Mouse (Mus musculus) layer of hippocampus, adult 18-20 months (tissue): Measurements from ENCODE around the gene Ism2. TPM values are rescaled to one million over a fixed set of nuclear protein-coding genes. Genes with fewer than 3 reads are reported as not detected.
"Not testable (repeated sequence)": the region's sequence is repeated elsewhere in the genome, so short reads cannot be mapped to it uniquely, and the experiment has no call there.

ENCODE experiments used
- DNase-seq, 2 experiments: peaks; one replicate each; pipeline ENCODE4 v3.0.0; 2022; ENCODE audit warnings: low spot score in 2 of 2
- long read RNA-seq: library from polyadenylated mRNA; stranded (forward); transcript quantifications from one replicate; pipeline ENCODE4 v2.0.0, GENCODE M21; 2021
- total RNA-seq, 2 experiments: library from RNA; stranded (reverse); gene quantifications; 2 replicates each; pipeline ENCODE4 v1.2.3; 2021

Gene Ism2
- total RNA-seq = under 1 TPM in 1 of 2 experiments, not detected in 1; 0.20 TPM
- long read RNA-seq = 0 reads

DNA sequence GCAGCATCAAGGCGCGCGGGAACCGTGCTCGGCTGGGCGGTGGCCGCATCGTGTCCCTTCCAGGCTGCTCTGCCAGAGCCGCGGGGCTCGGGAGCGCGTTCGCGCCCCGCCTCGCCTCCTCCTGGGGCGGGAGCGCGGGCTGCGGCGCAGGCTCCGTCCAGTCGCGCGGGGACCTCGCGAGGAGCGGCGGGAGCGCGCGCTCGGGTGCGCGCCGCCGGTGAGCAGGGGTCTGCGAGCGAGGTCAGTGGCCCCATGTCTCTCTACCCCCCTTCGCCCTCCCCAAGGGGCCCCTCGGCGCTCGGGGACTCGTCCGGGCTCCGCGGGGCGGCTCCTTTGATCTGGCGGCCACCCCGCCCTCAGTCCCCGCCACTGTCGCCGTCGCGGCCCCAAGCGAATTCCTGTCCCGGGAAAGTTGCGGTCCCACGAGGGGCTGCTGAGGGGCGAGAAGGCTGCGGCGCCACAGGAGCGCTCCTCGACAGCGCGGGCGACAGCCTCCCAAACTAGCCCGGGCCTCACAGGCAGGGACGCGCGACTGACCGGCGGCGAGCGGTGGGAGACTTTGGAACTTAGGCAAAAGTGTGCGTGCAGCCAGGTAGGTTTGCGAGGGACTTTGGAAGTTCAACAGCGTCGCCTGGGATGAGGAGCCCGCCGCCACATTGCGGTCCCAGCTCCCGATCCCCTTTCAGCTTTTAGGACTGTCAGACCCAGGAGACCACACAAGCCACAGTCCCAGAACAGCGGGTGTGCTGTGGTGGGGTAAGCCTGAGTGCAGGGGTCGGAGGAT lies at the start of gene Ism2:
Ism2 (minus strand) TSS at position 49 of the 784 bp plus-strand sequence.
- peak in 1 of 2 experiments; percentile 7 for DNase-seq

DNA sequence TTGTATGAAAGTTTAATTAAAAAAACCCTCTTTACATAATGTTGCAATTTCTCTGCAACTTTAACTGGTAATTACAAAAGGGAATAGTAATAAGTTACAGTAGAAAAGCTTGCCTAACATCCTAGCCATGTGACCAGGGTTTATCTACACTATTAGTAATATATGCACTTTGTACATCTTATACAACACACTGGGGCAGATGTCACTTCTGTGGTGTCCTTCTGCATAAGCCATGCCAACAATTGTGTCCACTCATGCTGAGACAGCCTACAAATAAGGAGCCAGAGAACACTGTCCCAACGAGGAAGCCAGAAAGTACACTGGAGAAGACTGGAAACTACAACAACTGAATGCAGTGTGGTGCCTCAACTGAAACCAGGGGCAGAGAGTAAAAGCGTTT lies 48.5 kb upstream of the Ism2 start:
- no peak for DNase-seq

DNA sequence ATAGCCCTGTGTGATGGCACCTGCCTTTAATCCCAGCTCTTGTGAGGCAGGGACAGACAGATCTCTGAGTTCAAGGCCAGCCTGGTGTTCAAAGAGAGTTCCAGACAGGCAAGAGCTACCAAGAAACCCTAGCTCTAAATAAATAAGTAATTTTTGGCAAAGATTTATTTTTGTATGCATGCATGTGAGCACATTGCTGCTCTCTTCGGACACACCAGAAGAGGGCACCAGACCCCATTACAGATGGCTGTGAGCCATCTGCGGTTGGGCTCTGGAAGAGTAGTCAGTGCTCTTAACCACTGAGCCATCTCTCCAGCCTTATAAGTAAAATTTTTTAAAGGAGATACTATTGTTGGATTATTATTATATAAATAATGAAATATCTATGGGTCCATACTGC lies 48.0 kb upstream of the Ism2 start:
- no peak for DNase-seq

DNA sequence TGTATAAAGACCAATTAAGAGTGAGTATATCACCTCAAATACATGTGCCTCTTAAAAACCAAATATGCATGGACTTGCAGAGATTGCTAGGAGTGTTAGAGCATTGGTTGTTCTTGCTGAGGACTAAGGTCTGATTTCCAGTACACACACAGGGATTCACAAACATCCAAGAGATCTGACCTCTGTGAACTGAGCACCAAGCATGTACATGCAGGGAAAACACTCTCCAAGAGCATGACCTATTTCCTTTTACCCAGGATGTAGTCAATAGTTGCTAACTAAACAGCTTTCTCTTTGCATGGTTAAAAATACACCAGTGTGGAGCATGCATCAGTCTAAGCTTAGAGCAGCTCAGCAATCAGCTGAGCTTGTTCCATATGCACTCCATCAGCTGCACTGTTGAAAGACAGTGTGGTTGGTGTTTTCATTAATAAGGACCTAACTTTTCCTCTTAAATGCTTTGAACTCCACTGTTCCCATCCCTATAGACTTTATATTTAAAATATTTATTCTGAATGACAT lies 43.6 kb upstream of the Ism2 start:
- DNase-seq = no peak

DNA sequence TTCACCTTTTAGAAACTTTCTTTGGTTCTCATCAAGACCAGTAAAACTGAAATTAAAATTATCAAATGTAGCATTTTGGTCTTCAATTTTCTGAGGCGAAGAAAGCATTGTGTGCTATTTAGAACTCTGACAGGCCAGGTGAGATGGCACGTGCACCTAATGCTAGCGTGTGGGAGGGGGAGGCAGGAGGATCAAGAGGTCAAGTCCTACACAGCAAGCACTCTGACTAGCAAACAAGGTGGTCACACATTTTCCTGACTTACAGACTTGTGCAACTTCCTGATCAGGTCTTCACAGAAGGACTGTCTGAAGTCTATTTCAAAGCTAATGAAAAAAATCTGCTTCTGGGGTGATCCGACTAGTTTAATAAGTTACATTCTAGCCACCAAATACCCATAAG lies 38.6 kb upstream of the Ism2 start:
- DNase-seq = no peak

DNA sequence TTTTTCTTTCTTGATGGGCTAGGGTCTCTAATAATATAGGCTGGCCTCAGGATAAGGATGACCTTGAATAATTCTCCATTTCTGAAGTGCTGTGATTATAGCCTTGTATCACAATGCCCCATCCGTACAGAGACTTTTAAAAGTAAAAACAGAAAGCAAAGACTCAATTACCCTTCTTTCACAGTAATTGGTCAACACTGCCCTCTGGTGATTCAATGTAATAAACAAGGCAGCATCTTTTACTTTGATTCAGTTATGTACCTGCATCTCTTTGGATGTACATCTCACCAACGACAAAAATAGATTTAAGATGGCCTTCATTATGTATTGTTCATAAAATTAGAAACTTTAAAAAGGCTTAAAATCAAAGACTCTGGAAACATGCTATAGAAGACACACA lies 35.4 kb upstream of the Ism2 start:
- DNase-seq = peak in 1 of 2 experiments; percentile 41

DNA sequence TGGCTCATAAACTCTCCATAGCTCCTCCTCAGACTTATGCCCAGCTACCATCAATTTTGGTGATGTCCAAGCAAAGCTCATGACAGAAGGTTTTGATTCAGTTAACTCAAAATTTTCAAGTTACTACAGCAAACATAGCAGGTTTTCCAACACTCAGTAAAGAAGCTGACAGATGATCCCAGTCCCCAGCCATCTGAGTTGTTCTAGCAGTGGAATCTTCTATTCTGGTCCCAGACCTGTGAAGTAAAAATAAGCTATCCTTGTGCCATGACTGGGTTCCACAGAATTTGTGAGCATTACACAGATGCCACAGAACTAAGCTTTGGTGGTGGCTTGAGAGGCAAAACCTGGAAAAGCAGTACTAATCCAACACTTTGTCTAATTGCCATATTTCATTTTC lies 34.3 kb upstream of the Ism2 start:
- DNase-seq = peak in 1 of 2 experiments; percentile 65

DNA sequence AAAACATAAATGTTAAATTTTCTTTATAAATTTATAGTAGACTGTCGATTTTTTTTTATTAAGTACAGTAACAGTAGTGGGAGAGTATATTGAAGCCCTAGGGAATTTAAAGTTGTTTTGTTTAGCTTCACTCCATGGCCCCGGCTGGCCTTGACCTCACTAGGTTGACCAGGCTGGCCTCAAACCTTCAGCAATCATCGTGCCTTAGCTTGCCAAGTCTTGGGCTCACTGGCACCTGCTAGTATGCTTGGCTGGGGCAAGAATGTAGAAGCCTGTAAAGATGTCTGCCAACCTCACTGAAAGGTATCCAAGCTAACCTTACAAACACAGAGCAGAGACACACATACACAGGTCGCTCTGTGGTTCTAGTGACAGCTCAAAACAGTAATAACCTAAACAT lies 33.0 kb upstream of the Ism2 start:
- DNase-seq = no peak

DNA sequence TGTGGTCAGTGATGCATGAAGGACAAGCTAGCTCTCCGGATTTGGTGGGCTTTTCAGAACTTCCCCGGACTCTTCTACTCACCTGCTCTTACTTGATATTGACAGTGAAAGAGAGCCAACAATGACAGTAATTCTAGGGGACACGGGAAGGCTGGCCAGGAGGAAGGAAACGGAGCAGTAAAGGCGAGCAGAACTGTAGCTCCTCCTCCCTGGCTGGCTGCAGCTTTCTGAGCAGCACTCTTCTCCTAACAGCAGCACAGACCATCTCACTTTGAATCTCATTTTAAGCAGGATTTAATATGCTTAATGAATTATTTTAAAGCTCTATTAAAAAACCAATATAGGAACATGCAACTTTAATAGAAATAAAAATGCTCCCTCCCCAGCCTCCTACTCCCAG lies 32.4 kb upstream of the Ism2 start:
- no peak for DNase-seq

DNA sequence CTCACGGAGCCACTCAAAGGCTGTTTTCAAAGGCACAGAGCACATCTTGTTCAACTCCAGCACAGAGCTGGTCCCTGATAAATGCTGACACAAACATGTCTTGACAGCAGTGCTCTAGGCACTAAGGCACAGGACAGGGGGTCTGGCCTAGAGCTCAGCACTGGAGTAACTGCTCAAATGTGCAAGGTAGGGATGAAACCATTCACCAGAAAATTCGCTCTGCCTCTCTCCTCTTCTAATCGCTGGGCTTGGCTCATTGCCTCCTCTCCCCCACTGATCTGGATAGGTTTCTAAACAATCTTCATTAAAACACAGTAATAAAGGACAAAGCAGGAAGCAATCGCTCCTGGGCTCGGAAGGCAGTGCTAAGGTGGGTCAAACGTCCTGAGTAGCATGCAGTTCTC lies 31.6 kb upstream of the Ism2 start:
- DNase-seq = peak in 1 of 2 experiments; percentile 30

DNA sequence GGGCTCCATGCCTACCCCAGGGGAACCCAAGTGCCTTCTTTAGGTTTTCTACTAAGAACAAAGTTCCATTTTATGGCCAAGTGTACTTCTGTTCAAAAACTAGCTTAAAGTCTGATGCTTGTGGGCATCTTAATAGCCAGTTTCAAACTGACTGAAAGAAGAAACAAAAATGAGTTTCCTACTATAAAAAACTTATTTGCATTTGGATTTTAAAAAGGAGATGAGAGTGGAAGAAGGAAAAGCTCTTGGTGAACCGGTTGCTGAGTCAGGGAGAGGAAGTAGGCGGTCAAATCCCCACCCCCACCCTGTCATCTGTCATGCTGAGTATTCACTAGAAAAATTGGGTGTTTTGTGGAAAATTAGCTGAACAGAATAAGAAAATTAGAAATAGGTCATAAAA lies 30.7 kb upstream of the Ism2 start:
- DNase-seq = no peak

DNA sequence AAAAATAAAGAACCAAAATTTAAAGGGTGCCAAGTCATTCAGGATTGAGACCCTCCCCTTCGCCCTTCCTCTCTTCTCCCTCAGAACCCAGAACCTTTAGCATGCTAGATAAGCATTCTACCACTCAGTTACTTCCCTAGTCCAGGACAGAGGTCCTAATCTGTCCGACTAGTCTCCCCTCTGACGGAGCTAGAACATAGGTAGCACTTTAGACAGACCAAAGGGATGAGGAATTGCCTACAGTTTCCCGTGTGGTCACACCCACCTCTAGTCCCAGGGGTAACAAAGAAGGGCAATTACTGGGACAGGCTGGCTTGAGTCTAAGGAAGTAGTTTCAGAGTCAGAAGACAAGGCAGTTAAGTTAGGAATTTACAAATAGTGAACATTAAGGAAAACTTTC lies 28.5 kb upstream of the Ism2 start:
- no peak for DNase-seq

DNA sequence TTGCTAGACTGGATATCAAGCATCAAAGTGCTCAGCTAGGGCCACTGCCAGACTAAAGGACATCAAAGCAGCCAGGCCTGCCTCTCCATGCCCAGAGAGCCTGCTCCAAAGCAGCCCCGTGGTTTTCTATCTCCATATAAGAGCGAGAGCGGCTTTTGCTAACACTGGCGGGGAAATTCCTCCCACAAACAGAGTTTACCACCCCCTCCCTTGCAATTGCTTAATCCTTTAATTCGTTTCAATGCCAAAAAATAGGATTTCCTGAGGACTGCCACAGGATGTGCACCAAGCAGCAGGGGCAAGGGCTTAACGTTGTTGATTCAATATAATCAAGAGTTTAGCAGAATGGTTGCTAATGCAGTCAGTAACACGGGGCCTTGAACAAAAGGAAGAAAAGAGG lies 28.1 kb upstream of the Ism2 start:
- DNase-seq = no peak

DNA sequence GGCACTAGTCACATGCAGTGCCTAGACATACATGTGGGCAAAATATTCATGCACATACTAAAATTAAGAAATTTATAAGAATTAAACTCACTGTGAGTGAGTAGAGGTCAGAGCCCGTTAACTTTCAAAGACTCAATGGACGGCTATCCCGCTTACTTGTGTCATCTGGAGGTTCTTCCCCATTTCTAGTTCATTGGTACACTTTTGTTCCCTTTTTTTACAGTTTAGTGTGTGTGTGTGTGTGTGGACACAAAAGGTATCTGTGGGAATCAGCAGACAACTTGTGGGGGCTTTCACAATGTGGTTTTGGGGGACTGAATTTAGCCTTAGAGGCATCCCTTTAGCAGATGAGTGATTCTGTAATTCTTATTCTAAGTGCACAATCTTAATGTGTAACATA lies 25.9 kb upstream of the Ism2 start:
- no peak for DNase-seq

DNA sequence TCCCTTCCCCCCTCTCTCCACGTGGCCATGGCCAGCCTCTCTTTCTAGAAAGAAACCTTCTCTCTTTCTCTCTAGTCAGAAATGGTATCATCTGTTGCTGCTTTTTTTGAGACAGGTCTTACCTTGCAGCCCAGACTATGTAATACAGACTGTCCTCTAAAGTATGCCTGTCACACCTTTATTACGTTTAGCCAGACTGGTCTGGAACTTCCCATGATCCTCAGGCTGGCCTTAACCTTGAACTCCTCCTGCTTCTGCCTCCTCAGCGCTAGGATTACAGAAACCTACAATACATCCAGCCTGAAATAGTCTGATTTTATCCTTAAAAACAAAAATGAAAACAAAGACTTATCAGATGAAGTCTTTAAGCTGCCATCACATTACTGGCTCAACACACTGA lies 19.7 kb upstream of the Ism2 start:
- DNase-seq = no peak

DNA sequence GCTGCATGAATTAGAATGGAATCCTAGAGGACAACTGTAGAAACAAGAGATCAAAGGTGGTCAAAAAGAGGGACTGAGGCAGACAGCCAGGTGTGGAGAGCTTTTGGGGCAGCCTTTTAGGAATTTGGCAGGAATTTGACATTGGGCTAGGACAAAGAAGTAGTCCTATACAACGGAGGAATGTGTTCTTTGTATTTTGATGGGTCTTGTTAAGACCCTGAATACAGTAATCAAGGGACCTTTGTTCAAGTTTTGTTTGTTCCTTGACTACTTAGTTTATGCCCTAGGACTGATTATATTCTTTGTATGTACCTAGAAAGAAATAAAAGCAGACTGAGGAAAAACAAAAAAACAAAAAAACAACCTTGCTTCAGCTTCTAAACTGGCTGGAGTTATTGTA lies 18.4 kb upstream of the Ism2 start:
- DNase-seq = no peak

DNA sequence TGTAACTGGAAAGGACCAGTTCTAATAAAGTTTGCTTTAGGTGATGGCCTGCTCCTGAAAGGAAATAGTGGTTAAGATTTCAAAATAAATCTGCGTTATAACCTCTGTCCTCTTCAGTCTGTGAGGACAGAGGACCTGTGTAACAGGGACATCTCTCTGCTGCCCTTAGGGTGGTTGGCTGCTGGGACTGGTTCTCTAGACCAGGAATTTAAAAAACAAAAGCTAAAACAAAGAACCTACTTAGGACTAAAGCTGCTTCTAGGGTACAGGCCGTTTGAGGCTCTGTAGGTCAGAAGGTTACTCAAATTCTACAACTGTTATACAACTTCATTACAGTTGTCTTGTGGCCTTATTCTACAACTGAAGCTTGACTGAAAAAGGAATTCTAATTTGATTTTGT lies 13.6 kb upstream of the Ism2 start:
- no peak for DNase-seq

DNA sequence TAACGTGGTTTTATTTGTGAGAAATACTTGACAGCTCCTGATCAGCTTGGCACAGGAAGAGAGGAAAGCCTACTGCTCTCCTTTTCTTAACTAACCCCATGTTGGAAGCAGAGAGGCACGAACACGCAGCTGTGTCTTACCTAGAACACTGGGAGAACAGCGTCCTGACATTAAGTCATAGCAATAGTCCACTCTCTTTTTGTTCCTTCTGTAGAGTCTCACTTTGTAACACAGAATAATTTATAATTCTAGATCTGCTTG lies 7.0 kb upstream of the Ism2 start:
- DNase-seq = not testable (repeated sequence)

DNA sequence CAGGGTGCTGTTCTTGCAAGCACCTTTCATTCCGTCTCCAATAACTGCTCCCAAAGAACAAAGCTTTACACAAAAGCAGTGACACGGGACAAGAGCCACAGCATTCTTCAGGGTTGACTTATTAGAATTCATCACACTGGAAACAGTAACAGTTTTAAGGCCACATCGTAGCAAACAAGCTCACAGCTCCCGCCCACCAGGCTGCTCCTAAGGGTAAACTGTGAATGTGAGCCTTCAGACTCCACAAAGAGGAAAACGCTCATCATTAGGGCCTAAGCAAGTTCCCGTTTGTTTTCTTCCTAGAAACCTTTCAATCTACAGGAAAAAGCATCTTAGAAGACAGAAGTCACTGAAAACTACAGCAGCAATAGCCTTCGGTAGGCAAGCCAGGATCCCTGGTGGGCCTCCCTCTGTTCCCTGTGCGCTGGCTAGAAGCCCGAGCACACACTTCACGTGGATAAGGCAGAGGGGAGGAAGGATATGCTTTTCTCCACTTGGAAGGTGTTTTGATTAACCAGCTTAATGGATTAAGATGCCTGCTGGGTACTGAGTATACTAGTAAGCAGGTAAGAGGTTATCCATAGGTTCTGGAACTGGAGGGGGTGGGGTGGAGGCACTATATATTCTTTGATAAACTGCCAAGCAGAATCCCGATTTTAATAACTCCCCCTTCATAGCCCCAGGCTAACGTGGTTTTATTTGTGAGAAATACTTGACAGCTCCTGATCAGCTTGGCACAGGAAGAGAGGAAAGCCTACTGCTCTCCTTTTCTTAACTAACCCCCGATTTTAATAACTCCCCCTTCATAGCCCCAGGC lies 6.5 kb upstream of the Ism2 start:
- DNase-seq = peak in 1 of 2 experiments; percentile 9

DNA sequence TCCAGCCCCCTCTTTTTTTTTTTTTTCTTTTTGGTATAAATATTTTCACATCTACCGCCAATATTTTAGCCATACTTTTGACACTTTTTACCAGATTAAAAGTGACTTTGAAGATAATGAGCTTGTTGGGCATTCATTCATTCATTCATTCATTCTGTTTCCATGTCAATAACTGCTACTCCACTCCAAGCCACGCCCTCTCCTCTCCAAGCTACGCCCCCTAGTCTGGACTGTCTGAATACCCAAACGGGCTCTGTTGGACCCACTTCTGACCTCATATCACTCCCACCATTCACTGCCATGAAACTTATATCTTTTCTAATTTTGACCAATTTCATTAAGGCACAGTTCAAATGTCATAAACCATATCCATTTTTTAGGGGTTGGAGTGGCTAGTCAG lies 1.7 kb upstream of the Ism2 start:
- DNase-seq = no peak

DNA sequence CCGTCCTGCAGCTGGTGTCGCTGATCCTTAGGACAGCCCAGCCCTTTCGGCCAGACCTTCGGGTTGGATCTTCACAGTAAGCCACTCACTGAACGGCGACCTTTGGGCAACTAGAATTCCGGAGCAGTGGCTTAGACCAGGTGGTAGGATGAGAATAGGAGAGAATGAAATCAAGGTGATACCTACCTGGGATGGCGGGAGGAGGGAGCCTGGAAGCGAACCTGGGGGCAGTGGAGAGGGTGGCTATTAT lies 861 bp upstream of the Ism2 start:
- DNase-seq = no peak

DNA sequence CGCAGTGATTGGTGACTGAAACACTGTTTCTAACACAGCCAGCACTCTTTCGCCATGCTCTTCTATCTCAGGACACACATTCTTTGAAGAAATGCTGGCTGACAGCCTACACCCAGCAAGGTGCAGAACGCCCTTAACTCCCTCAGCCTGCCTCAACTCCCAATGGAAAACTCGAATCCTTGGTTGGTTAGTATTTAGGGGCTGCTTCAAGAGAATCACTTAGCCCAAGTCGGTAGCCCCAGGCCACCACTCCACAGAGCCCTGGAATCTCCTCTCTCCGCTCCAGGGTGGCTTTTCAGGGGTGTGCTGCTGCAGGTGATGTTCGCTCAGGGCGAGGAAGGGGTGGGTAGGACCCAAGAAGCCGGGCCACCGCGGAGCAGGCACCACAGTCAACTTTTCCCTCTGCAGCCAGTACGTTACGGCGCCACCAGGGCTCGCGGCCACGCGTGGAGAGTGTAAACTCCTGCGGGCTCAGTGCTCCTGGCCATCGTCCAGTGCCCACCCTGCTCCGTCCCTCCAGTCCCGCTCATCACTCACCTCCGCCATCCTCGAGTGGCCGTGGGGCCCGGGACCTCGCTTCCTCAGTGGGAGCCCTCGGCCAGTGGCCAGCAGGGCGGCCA lies 358 bp downstream of the Ism2 start:
- DNase-seq = no peak

DNA sequence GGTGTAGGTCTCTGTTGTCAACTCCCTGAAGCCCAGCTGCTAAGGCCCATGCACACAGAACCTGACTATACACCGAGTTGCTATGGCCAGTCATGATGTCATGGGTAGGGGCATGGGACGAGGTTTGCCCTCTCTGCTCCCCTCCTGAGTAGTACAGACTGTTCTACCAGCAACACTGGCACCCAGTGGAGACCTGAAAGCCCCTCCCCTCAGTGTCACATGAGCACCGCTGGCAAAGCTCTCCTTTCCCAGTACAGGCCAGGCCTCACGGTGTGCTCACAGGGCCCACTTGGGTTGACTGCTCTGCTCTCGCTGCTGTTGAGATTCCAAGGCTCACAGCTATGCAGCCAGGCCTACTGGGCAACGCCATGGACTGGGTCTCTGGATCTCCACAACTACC lies 5.6 kb downstream of the Ism2 start:
- no peak for DNase-seq
